Mouse (Mus musculus) left cerebral cortex, postnatal 4 days (tissue): Measurements from ENCODE around the gene 1700034J05Rik. TPM values are rescaled to one million over a fixed set of nuclear protein-coding genes. Genes with fewer than 3 reads are reported as not detected.

ENCODE experiments used
- DNase-seq: peaks from one replicate; pipeline ENCODE4 v3.0.0-alpha.2; 2022
- intact Hi-C: fragments of 180-260 bp; cut with DNase I; formaldehyde crosslinking; loops from one replicate; pipeline ENCODE4 v1.15.1; 2025
- total RNA-seq, 2 experiments: library from RNA; stranded (reverse); gene quantifications; 2 replicates each; pipeline ENCODE4 v1.2.3; 2021

The 1700034J05Rik gene
- total RNA-seq, 2 experiments from 2014 or later: not detected

GRCm38 (mm10) chr6:146929031-146929430, 25.2 kb downstream of the 1700034J05Rik start:
- intact Hi-C loops: no loop called here
- DNase-seq: no peak

- DNase-seq: no peak
- intact Hi-C loops: no loop called here
Observed at GRCm38 (mm10) chr6:146928108-146928507, 26.1 kb downstream of the 1700034J05Rik start.

- intact Hi-C loops: no loop called here
- no peak for DNase-seq
Observed at GRCm38 (mm10) chr6:146926415-146926980, 27.7 kb downstream of the 1700034J05Rik start.

GRCm38 (mm10) chr6:146918341-146918740, 35.9 kb downstream of the 1700034J05Rik start:
- no peak for DNase-seq
- intact Hi-C loops: no loop called here

- intact Hi-C loops: no loop called here
- DNase-seq: no peak
Observed at GRCm38 (mm10) chr6:146917396-146917795, 36.8 kb downstream of the 1700034J05Rik start.

GRCm38 (mm10) chr6:146915808-146916207, 38.4 kb downstream of the 1700034J05Rik start:
- DNase-seq: no peak
- intact Hi-C loops: no loop called here

GRCm38 (mm10) chr6:146913489-146914198, 40.6 kb downstream of the 1700034J05Rik start:
- no peak for DNase-seq
- intact Hi-C loops: no loop called here

- DNase-seq: no peak
- intact Hi-C loops: no loop called here
Observed at GRCm38 (mm10) chr6:146912835-146913488, 41.3 kb downstream of the 1700034J05Rik start.

GRCm38 (mm10) chr6:146910801-146911200, 43.4 kb downstream of the 1700034J05Rik start:
- intact Hi-C loops: no loop called here
- DNase-seq: no peak

GRCm38 (mm10) chr6:146909725-146910489, 44.3 kb downstream of the 1700034J05Rik start:
- DNase-seq: no peak
- intact Hi-C loops: no loop called here

GRCm38 (mm10) chr6:146908801-146909200, 45.4 kb downstream of the 1700034J05Rik start:
- intact Hi-C loops: no loop called here
- DNase-seq: no peak

- intact Hi-C loops: no loop called here
- DNase-seq: no peak
Observed at GRCm38 (mm10) chr6:146907795-146908190, 46.4 kb downstream of the 1700034J05Rik start.

GRCm38 (mm10) chr6:146907061-146907794, 47.0 kb downstream of the 1700034J05Rik start:
- no peak for DNase-seq
- intact Hi-C loops: no loop called here

GRCm38 (mm10) chr6:146906000-146906786, 48.0 kb downstream of the 1700034J05Rik start:
- intact Hi-C loops: no loop called here
- DNase-seq: no peak

GRCm38 (mm10) chr6:146904707-146905106, 49.5 kb downstream of the 1700034J05Rik start:
- DNase-seq: no peak
- intact Hi-C loops: no loop called here

GRCm38 (mm10) chr6:146903632-146904031, 50.6 kb downstream of the 1700034J05Rik start:
- DNase-seq: no peak
- intact Hi-C loops: no loop called here

- intact Hi-C loops: no loop called here
- no peak for DNase-seq
Observed at GRCm38 (mm10) chr6:146901929-146902328, 52.3 kb downstream of the 1700034J05Rik start.
